Mouse (Mus musculus): ENCODE measurements at regions not wholly inside any gene's neighbourhood (a gene's known extent, or its start where the extent isn't known, plus 50 kb on each side); places are given as distances from the start of the nearest gene placed in this dataset.
A peak's percentile ranks its signal among the peaks of the same experiment; 100 is the strongest.

- peaks cover 18% of the 10 kb centered on the region; the same call in 1 of the 2 replicates for H3K27me3 ChIP-seq (ENCODE audit: control insufficient read depth, insufficient read depth, low read length)
- no peak overlapping the region for H3K4me3 ChIP-seq (ENCODE audit: low read depth, low read length)
- DNase-seq (ENCODE audit: low spot score) (no peak), ATAC-seq (ENCODE audit: insufficient read depth, low read depth) (no peak)
- peaks cover 21% of the 10 kb centered on the region for H3K4me1 ChIP-seq (ENCODE audit: control insufficient read depth, insufficient read depth)
- no peak overlapping the region for H3K4me2 ChIP-seq (ENCODE audit: low read depth, low read length)
- no peaks in the 10 kb centered on the region for H3K36me3 ChIP-seq (replicated peaks; ENCODE audit: control insufficient read depth, insufficient read depth, low read length)
- H3K9me3 ChIP-seq (replicated peaks; ENCODE audit: control insufficient read depth, low read length) = no peaks in the 10 kb centered on the region
- no peak overlapping the region for H3K27ac ChIP-seq (ENCODE audit: low read depth)
- 80% methylated on average over 1 of the region's 1 CpGs for WGBS
- no peak for TF ChIP-seq EP300 (IDR thresholded peaks at IDR 0.05; ENCODE audit: low read depth)
- TF ChIP-seq CTCF (IDR thresholded peaks at IDR 0.05; ENCODE audit: low read depth) = no peak
- no peak overlapping the region for H3K9ac ChIP-seq (replicated peaks; ENCODE audit: low read depth, low read length)
Observed at GRCm38 (mm10) chr9:61668157-61668697, 246.1 kb downstream of the Rplp1 start.

GRCm38 (mm10) chr9:61667453-61668074 is 246.8 kb downstream of the Rplp1 start:
- H3K4me1 ChIP-seq (ENCODE audit: control insufficient read depth, insufficient read depth) = peaks cover 21% of the 10 kb centered on the region
- 74% methylated on average over 4 of the region's 4 CpGs for WGBS
- H3K9me3 ChIP-seq (replicated peaks; ENCODE audit: control insufficient read depth, low read length) = no peaks in the 10 kb centered on the region
- ATAC-seq (ENCODE audit: insufficient read depth, low read depth) = no peak
- TF ChIP-seq CTCF (IDR thresholded peaks at IDR 0.05; ENCODE audit: low read depth) (no peak), EP300 (IDR thresholded peaks at IDR 0.05; ENCODE audit: low read depth) (no peak)
- no peaks in the 10 kb centered on the region for H3K36me3 ChIP-seq (replicated peaks; ENCODE audit: control insufficient read depth, insufficient read depth, low read length)
- no peak overlapping the region for H3K27ac ChIP-seq (ENCODE audit: low read depth)
- peaks cover 18% of the 10 kb centered on the region; the same call in 1 of the 2 replicates for H3K27me3 ChIP-seq (ENCODE audit: control insufficient read depth, insufficient read depth, low read length)
- H3K9ac ChIP-seq (replicated peaks; ENCODE audit: low read depth, low read length) = no peak overlapping the region
- DNase-seq (ENCODE audit: low spot score) = no peak
- H3K4me3 ChIP-seq (ENCODE audit: low read depth, low read length) = no peak overlapping the region
- no peak overlapping the region for H3K4me2 ChIP-seq (ENCODE audit: low read depth, low read length)

- ATAC-seq (ENCODE audit: insufficient read depth, low read depth) (no peak), DNase-seq (ENCODE audit: low spot score) (no peak)
- H3K27ac ChIP-seq (ENCODE audit: low read depth) = no peak overlapping the region
- H3K4me2 ChIP-seq (ENCODE audit: low read depth, low read length) = no peak overlapping the region
- peaks cover 21% of the 10 kb centered on the region for H3K4me1 ChIP-seq (ENCODE audit: control insufficient read depth, insufficient read depth)
- WGBS = 89% methylated on average over 3 of the region's 3 CpGs
- H3K9me3 ChIP-seq (replicated peaks; ENCODE audit: control insufficient read depth, low read length) = no peaks in the 10 kb centered on the region
- no peak overlapping the region for H3K4me3 ChIP-seq (ENCODE audit: low read depth, low read length)
- H3K9ac ChIP-seq (replicated peaks; ENCODE audit: low read depth, low read length) = no peak overlapping the region
- no peaks in the 10 kb centered on the region for H3K36me3 ChIP-seq (replicated peaks; ENCODE audit: control insufficient read depth, insufficient read depth, low read length)
- TF ChIP-seq EP300 (IDR thresholded peaks at IDR 0.05; ENCODE audit: low read depth) = no peak
- peaks cover 18% of the 10 kb centered on the region; the same call in 1 of the 2 replicates for H3K27me3 ChIP-seq (ENCODE audit: control insufficient read depth, insufficient read depth, low read length)
Observed at GRCm38 (mm10) chr9:61666761-61667332, 247.5 kb downstream of the Rplp1 start.

- TF ChIP-seq EP300 (IDR thresholded peaks at IDR 0.05; ENCODE audit: low read depth) = no peak
- no peak for TF ChIP-seq CTCF (IDR thresholded peaks at IDR 0.05; ENCODE audit: low read depth)
- H3K27me3 ChIP-seq (ENCODE audit: control insufficient read depth, insufficient read depth, low read length) = peaks cover 18% of the 10 kb centered on the region; the same call in 1 of the 2 replicates
- H3K4me1 ChIP-seq (ENCODE audit: control insufficient read depth, insufficient read depth) = peaks cover 21% of the 10 kb centered on the region
- no peak overlapping the region for H3K9ac ChIP-seq (replicated peaks; ENCODE audit: low read depth, low read length)
- H3K9me3 ChIP-seq (replicated peaks; ENCODE audit: control insufficient read depth, low read length) = no peaks in the 10 kb centered on the region
- H3K4me2 ChIP-seq (ENCODE audit: low read depth, low read length) = no peak overlapping the region
- ATAC-seq (ENCODE audit: insufficient read depth, low read depth) (peak; percentile 20), DNase-seq (ENCODE audit: low spot score) (peak; percentile 22)
- no peak overlapping the region for H3K4me3 ChIP-seq (ENCODE audit: low read depth, low read length)
- WGBS = 20% methylated on average over 6 of the region's 6 CpGs
- no peak overlapping the region for H3K27ac ChIP-seq (ENCODE audit: low read depth)
- H3K36me3 ChIP-seq (replicated peaks; ENCODE audit: control insufficient read depth, insufficient read depth, low read length) = no peaks in the 10 kb centered on the region
Observed at GRCm38 (mm10) chr9:61666118-61666517, 248.2 kb downstream of the Rplp1 start.

- Histone ChIP-seq H3K4me2 (ENCODE audit: low read depth, low read length) (no peak overlapping the region), H3K27me3 (ENCODE audit: control insufficient read depth, insufficient read depth, low read length) (peaks cover 18% of the 10 kb centered on the region; the same call in 1 of the 2 replicates), H3K9me3 (replicated peaks; ENCODE audit: control insufficient read depth, low read length) (no peaks in the 10 kb centered on the region), H3K4me1 (ENCODE audit: control insufficient read depth, insufficient read depth) (peaks cover 21% of the 10 kb centered on the region), H3K4me3 (ENCODE audit: low read depth, low read length) (no peak overlapping the region), H3K36me3 (replicated peaks; ENCODE audit: control insufficient read depth, insufficient read depth, low read length) (no peaks in the 10 kb centered on the region), H3K9ac (replicated peaks; ENCODE audit: low read depth, low read length) (no peak overlapping the region), H3K27ac (ENCODE audit: low read depth) (no peak overlapping the region)
- TF ChIP-seq EP300 (IDR thresholded peaks at IDR 0.05; ENCODE audit: low read depth) (no peak), CTCF (IDR thresholded peaks at IDR 0.05; ENCODE audit: low read depth) (no peak)
- DNase-seq (ENCODE audit: low spot score) (peak; percentile 2), ATAC-seq (ENCODE audit: insufficient read depth, low read depth) (no peak)
- WGBS = 85% methylated on average over 5 of the region's 5 CpGs
Observed at GRCm38 (mm10) chr9:61665254-61665653, 249.1 kb downstream of the Rplp1 start.
